Mouse (Mus musculus) Patski (cell line): ENCODE data around the gene Mepe. TPM values are rescaled to one million over a fixed set of nuclear protein-coding genes. Genes with fewer than 3 reads are reported as not detected.

Experiments used
- ATAC-seq: fragments of 100-300 bp; one replicate; pipeline ENCODE4 v1.8.0; 2021
- CTCF ChIA-PET: fragments of 350-600 bp; sonication (Branson Sonifier 250); formaldehyde crosslinking; loops from one replicate; lab custom pipeline; 2022; ENCODE audit warnings: inconsistent platforms; lab: Charles Lee
- POLR2A ChIA-PET: fragments of 350-600 bp; sonication (Branson Sonifier 250); formaldehyde crosslinking; loops from one replicate; lab custom pipeline; 2022; ENCODE audit warnings: antibody characterized with exemption, inconsistent platforms; lab: Charles Lee
- DNase-seq: peaks from one replicate; pipeline ENCODE4 v3.0.0-alpha.2; 2011; ENCODE audit warnings: low read depth, low spot score
- H3K27me3 ChIP-seq: fragments of 371-371 bp; one replicate; pipeline ENCODE4 v1.5.1; 2021
- CTCF ChIP-seq: fragments of 100-300 bp; IDR thresholded peaks from one replicate; pipeline ENCODE4 v1.5.1; 2021
- in situ Hi-C: fragments of 300-500 bp; cut with MboI; formaldehyde crosslinking; loops from 3 replicates; pipeline ENCODE4 v1.11.1; 2018; ENCODE audit warnings: low pct_unique_long_range_greater_than_20kb, mixed read lengths
- polyA plus RNA-seq: library from polyadenylated mRNA; unstranded; gene quantifications from one replicate; pipeline ENCODE4 v1.2.3, GENCODE M21; 2021

The Mepe gene
- polyA plus RNA-seq, 1 experiment from 2014 or later = not detected

DNA sequence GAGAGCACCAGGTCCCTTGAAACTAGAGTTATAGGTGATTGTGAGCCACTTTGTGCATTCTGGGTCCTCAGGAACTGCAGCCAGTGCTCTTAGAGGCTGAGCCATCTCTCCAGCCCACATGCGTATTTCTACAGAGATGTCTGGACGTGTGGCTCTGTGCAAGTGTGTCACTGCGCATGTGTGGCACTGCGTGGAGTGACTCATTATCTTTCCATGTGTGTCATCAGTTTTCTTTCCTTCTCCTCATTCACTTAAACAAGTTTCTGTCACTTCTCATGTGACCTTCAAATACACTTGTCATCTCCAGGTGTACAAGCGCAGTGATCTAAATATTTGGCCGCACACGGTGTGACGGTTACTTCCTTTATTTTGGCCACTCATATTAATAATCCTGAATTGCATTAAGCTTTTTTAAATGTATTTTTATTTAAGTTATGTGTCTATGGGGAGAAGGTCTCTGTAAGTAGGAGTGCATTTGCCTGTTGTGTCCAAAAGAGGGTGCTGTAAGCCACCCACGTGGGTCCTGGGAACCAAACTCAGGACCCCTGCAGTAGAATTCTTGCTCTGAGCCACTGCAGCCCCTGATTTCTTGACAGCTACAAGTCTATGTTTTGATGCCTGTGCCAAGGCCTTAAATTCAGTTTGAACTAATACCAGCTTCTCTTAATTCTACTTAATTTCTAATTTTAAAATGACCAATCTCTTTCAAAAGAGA, 19.6 kb downstream of the Mepe start:
- in situ Hi-C loops = loop anchor here (5.0 to 10.0 kb wide), 3 partner anchors 50 to 980 kb away; no protein-coding TSS in a partner anchor
- H3K27me3 ChIP-seq = no peaks in the 10 kb centered on the region
- DNase-seq (no peak), ATAC-seq (no peak)
- CTCF ChIA-PET = interaction anchor here (0.6 to 10.0 kb wide), 22 partner anchors 10 to 166 kb away, joined by 3 to 190 read pairs (median 8); partner anchors contain the start of genes Pkd2 and Spp1
- POLR2A ChIA-PET = interaction anchor here (0.6 to 6.4 kb wide), 6 partner anchors 38 to 96 kb away, joined by 3 to 56 read pairs (median 4); partner anchors contain the start of gene Spp1
- TF ChIP-seq CTCF = peak; percentile 87

DNA sequence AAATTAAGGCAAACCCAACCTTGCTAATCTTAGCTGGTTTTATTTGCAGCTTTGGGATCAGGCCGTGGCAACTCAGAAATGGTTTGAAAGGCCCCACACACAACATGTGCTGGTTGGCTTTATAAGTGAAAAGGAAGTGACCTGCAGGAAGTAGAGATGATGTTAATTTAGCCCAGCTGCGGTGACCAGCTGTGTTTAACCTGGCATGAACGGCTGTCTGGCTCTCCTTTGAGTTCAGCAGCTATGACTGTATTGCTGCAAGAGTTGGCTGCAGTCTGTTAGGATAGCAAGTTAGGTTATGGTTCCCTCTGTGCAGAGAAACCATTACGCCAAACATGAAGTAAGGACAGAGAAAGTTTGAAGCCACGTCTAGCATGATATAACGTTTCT, 20.1 kb downstream of the Mepe start:
- in situ Hi-C loops = loop anchor here (5.0 to 10.0 kb wide), 3 partner anchors 50 to 980 kb away; no protein-coding TSS in a partner anchor
- no peak for TF ChIP-seq CTCF
- CTCF ChIA-PET = interaction anchor here (1.0 to 10.0 kb wide), 21 partner anchors 11 to 166 kb away, joined by 3 to 190 read pairs (median 7); partner anchors contain the start of genes Pkd2 and Spp1
- POLR2A ChIA-PET = interaction anchor here (0.6 to 6.4 kb wide), 6 partner anchors 37 to 96 kb away, joined by 3 to 56 read pairs (median 4); partner anchors contain the start of gene Spp1
- H3K27me3 ChIP-seq = no peaks in the 10 kb centered on the region
- DNase-seq (no peak), ATAC-seq (no peak)

DNA sequence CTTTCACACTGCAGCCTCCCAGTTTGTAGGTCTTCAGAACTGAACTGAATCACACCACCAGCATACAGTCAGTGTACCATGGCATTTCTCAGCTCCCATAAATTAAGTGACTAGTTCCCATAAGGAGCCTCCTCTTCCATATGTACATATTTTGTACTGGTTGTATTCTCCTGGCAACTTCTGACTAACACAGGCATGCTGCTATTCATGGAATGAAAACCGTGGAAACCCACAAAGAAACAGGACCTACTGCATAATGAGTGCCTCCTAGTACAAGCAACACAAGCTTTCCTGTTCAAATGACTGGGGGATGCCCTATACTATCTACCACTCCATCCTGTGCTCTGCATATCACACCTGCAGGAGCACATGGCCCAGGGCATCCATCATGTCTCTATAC, 25.9 kb downstream of the Mepe start:
- no peak for TF ChIP-seq CTCF
- ChIA-PET POLR2A (interaction anchor here (0.6 to 2.0 kb wide), 2 partner anchors 32 to 40 kb away, joined by 3 to 5 read pairs; no protein-coding TSS in a partner anchor), CTCF (interaction anchor here (0.7 to 2.2 kb wide), 3 partner anchors 9 to 84 kb away, joined by 3 to 8 read pairs (median 3); no protein-coding TSS in a partner anchor)
- no peak for DNase-seq
- in situ Hi-C loops = no loop called here
- peak; percentile 54 for ATAC-seq
- H3K27me3 ChIP-seq = no peaks in the 10 kb centered on the region

DNA sequence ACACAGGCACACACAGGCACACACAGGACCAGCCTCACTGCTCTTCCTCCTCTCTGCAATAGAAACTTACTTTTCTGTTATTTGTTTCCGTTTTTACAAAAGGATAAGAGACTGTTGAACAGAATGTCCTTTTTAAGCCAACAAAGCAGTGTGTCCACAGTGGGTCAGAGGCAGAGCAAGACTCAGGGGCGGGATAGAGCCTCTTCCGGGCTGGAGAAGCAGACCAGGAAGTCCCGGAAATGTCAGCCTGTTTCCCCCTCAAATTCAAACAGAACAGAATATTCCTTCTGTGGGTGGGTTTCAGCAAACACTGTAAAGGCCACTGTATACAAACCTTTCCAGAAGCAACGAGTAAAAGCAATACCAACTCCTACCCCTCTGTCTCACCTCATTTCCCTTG, 26.7 kb downstream of the Mepe start:
- CTCF ChIA-PET = interaction anchor here (0.7 to 1.8 kb wide), 2 partner anchors 81 to 94 kb away, joined by 3 to 7 read pairs; no protein-coding TSS in a partner anchor

DNA sequence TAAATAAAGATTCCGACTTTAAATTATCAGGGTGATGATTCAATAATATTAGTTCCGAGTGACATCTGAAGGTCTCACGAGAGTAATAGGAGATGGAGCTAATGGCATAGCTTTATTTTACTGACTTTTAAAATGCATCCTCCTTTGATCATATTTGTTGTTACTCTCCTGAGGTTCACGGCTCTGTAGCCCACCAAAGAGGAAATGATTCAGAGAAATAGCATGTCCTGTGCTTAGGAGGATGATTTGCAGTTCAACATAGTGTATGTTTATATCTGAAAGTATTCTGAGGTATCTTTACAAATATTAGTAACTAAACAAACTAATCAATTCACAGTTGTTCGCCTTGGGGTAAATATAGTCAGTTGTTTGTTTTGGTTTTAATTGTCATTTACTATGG, 32.4 kb downstream of the Mepe start:
- DNase-seq (no peak), ATAC-seq (no peak)
- ChIA-PET CTCF (interaction anchor here (0.9 to 6.4 kb wide), 10 partner anchors 8 to 88 kb away, joined by 3 to 53 read pairs (median 4); no protein-coding TSS in a partner anchor), POLR2A (no interaction called here)
- no peak for TF ChIP-seq CTCF
- in situ Hi-C loops = no loop called here
- no peaks in the 10 kb centered on the region for H3K27me3 ChIP-seq

More for the DNA sequence above, 26.7 kb downstream of the Mepe start:
- DNase-seq (no peak), ATAC-seq (no peak)
- in situ Hi-C loops = no loop called here
- no peaks in the 10 kb centered on the region for H3K27me3 ChIP-seq
- no peak for TF ChIP-seq CTCF
- POLR2A ChIA-PET = interaction anchor here (2.0 kb wide), 1 partner anchor 39 kb away, joined by 5 read pairs; no protein-coding TSS in a partner anchor

DNA sequence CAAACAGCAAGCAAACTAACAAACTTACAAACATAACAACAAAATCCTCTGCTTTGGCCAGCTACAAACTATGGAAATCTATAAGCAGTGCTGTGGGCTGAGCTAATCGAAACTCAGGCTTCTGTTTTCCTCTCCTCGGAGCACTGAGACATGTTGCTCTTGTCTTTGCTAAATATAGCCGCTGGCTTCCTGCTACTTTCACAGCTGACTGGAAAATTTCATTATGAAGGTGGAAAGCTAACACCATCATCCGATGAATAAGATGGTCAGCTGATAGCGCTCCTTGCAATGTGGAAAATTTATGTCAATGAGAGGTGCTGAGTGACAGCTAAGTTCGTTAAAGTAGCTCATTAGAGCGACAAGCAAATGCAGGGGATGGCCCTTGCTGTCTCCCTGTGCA, 33.5 kb downstream of the Mepe start:
- ATAC-seq (peak; percentile 84), DNase-seq (peak; percentile 78)
- POLR2A ChIA-PET = interaction anchor here (1.2 kb wide), 1 partner anchor 85 kb away, joined by 3 read pairs; no protein-coding TSS in a partner anchor
- CTCF ChIA-PET = interaction anchor here (0.7 to 6.4 kb wide), 10 partner anchors 9 to 1042 kb away, joined by 3 to 53 read pairs (median 5); partner anchors contain the start of gene Spp1
- in situ Hi-C loops = no loop called here
- H3K27me3 ChIP-seq = no peaks in the 10 kb centered on the region
- TF ChIP-seq CTCF = no peak

DNA sequence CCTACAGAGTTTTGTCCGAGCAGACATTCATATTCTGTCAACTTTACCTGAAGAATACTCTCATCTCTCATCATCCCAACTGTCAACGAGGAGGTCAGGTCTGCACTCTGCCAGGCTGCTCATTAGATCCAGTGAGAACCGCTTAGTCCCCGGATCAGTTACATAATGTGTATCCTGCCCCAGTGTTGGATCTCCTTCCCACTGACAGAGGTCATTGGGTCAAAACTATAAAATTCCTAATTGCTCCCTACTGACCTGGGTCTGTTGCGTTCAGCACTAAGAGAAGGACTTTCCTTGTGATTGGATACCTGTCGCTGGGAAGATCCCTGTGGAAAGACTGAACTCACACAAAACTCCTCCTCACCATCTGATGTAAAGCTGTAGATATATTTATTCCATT, 34.1 kb downstream of the Mepe start:
- DNase-seq = no peak
- CTCF ChIA-PET = interaction anchor here (0.7 to 6.4 kb wide), 10 partner anchors 14 to 1041 kb away, joined by 3 to 53 read pairs (median 4); partner anchors contain the start of gene Spp1
- no peak for TF ChIP-seq CTCF
- POLR2A ChIA-PET = interaction anchor here (1.2 kb wide), 1 partner anchor 84 kb away, joined by 3 read pairs; no protein-coding TSS in a partner anchor
- no peak for ATAC-seq
- no peaks in the 10 kb centered on the region for H3K27me3 ChIP-seq
- in situ Hi-C loops = no loop called here

DNA sequence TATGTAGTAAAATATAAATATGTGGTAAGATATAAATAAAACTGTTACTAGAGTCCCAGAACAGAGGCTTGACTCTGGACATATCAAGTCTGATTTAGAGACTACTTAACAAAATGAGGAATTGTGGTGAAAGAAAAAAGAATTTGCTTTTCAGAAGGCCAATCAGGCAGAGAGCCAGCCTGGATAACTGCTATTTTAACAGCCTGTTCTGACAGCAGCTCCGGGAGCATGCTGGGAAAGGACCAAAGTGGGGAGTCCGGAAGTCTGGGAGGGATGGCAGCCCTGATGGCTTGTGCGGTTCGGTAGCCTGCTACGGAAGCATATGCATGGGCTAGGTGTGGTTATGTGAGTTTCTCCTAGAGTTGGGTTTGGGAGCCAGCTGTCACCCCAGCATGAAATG, 45.5 kb downstream of the Mepe start:
- ATAC-seq = no peak
- CTCF ChIA-PET = interaction anchor here (1.0 kb wide), 1 partner anchor 14 kb away, joined by 3 read pairs; no protein-coding TSS in a partner anchor
- no peak for DNase-seq
- in situ Hi-C loops = no loop called here
- POLR2A ChIA-PET = no interaction called here
- no peak for TF ChIP-seq CTCF
- no peaks in the 10 kb centered on the region for H3K27me3 ChIP-seq

DNA sequence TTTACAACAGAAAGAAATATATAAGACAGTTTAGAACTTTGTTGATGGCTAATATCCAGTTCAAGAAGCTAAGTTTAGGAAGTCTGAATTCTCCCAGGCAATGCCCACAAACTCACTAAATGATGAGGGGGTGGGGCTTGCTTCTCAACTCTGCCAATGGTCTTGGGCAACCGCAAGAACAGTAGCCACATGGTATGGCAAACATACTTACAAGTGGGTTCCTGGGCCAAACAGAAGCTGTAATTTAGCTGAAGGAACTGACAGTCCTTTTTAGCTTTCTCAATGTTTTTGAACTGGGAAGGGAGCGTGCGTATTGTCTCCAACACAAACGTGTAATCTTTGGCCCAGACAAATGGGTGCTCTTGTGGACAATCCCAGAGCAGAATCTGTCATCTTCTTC, 46.2 kb downstream of the Mepe start:
- ChIA-PET POLR2A (interaction anchor here (0.5 kb wide), 1 partner anchor 66 kb away, joined by 3 read pairs; no protein-coding TSS in a partner anchor), CTCF (interaction anchor here (1.0 kb wide), 1 partner anchor 15 kb away, joined by 3 read pairs; no protein-coding TSS in a partner anchor)
- ATAC-seq = no peak
- in situ Hi-C loops = no loop called here
- no peak for DNase-seq
- TF ChIP-seq CTCF = no peak
- no peaks in the 10 kb centered on the region for H3K27me3 ChIP-seq
